Mouse (Mus musculus) heart, postnatal 0 days (tissue): ENCODE data around the gene Ttc7b.

Experiments used
- CTCF ChIP-seq: IDR thresholded peaks from 2 replicates; pipeline ENCODE4 v1.5.1; 2016; ENCODE audit warnings: antibody characterized with exemption, control low read depth, low read depth
- EP300 ChIP-seq: IDR thresholded peaks from 2 replicates; pipeline ENCODE4 v1.6.1; 2016; ENCODE audit warnings: antibody characterized with exemption, low read depth

DNA sequence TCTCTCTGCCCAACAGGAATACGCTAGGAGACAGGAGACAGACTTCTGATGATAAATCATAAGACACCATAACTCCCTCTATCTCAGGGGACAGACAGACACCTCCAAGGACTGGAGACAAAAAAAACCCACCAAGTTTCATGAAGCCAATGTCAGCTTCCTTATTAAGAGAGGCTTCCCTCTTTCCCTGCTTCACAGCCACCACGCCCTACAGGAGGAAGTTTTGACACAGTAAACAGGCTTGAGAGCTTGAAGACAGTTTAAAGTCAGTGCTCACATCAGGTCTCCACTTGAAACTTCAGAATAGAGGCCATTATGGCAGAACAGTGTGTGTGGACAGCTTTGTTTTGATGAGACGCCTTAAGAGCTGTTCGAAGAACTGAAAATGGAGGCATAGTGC, 200.9 kb downstream of the Ttc7b start:
- TF ChIP-seq CTCF (no peak), EP300 (no peak)
